Mouse (Mus musculus): Measurements from ENCODE around the gene Chrna9. TPM values are rescaled to one million over a fixed set of nuclear protein-coding genes. Genes with fewer than 3 reads are reported as not detected.
A peak's percentile ranks its signal among the peaks of the same experiment; 100 is the strongest.

Gene Chrna9
- polyA plus RNA-seq (2016; fragmentation: Nextera tagmentation; extraction: Ambion mirVana), result not detected in 2 replicates

DNA sequence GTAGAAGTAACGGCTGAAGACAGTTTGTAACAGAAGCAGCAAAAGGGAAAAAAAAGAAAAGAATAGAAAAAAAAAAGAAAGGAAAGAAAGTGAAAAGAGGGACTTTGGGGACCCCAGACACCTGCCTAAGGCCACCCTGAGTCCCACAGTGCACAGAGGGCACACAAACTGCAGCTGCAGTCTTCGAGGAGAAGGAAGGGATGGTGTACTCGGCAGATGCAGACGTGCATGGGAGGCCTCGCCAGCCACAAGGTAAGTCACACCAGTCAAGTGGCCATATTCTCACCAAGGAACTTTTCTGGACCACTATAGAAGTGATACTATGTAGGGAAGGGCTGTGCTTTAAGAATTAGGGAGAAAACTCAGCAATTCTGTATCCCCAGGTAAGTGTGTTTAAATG, at the start of gene Chrna9:
Chrna9 (plus strand) TSS at position 139 of the 400 bp plus-strand sequence.
- no peaks in the 10 kb centered on the region for H3K36me3 ChIP-seq
- no peak within 1 kb of the TSS for H3K4me3 ChIP-seq
- H3K27ac ChIP-seq, result no peak within 1 kb of the TSS
- no peak within 1 kb of the TSS for H3K4me2 ChIP-seq (replicated peaks)
- no peaks in the 10 kb centered on the region for H3K9me3 ChIP-seq
- no peaks in the 10 kb centered on the region for H3K4me1 ChIP-seq
- WGBS, result 90% methylated on average over 5 of the region's 5 CpGs
- H3K9ac ChIP-seq, result no peak within 1 kb of the TSS
- no peaks in the 10 kb centered on the region for H3K27me3 ChIP-seq (replicated peaks)
- ATAC-seq (ENCODE audit: low FRiP score, low read depth), result no peak

DNA sequence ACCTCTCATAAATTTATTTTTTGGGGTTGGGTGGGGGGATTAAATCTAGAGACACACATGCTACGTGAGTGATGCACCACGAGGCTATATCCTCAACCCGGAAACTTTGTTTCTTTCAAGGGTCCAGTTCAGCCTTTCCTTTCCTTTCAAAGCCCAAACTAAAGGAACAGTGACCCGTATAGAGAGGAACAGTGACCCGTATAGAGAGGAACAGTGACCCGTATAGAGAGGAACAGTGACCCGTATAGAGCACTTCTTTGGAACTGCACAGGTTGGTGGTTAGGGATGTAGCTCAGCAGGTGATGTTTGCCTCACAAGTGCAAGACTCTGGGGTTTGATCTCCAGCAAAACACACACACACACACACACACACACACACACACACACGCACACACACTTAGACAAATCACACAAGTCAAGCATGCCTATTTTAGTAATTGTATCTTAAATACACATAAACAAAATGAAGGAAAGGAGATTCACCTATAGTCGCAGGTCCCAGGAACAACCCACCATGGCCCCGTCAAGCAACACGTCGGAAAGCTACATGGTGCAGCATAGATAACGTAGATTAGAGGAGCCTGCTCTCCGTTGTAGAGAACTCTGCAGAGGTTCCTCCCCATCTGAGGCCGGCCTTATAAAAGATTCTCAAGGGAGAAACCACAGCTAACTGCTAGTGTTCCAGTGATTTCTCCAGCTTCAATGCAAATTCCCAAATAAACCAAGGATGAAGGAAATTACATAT, 48.9 kb upstream of the Chrna9 start:
- WGBS, result 61% methylated on average over 15 of the region's 15 CpGs
- Histone ChIP-seq H3K9me3 (no peaks in the 10 kb centered on the region), H3K9ac (no peak overlapping the region), H3K27me3 (replicated peaks) (no peaks in the 10 kb centered on the region), H3K36me3 (no peaks in the 10 kb centered on the region), H3K27ac (no peak overlapping the region), H3K4me2 (replicated peaks) (no peak overlapping the region), H3K4me3 (no peak overlapping the region), H3K4me1 (no peaks in the 10 kb centered on the region)
- no peak for ATAC-seq (ENCODE audit: low FRiP score, low read depth)

DNA sequence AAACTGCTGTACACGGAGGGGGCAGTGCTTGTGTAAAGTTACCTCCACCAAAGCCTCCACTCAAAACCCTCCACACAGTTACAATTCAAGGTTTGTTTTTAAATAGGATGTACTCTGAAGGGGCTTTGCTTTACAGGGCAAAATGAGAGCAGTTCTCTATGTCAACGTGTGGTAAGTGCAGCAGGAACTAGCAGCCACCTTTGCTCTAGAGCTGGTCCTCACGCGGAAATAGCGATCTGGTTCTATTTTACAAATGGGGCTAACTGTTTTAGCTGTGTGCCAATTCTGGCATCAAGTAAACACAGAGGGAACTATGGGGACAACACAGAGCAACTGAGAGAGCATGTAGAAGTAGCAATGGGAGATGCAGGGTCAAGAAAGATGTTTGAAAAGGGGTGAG, 46.6 kb upstream of the Chrna9 start:
- no peaks in the 10 kb centered on the region for H3K36me3 ChIP-seq
- no peak overlapping the region for H3K4me3 ChIP-seq
- no peak overlapping the region for H3K9ac ChIP-seq
- no peaks in the 10 kb centered on the region for H3K27me3 ChIP-seq (replicated peaks)
- no peaks in the 10 kb centered on the region for H3K4me1 ChIP-seq
- no peak overlapping the region for H3K27ac ChIP-seq
- no peak for ATAC-seq (ENCODE audit: low FRiP score, low read depth)
- H3K4me2 ChIP-seq (replicated peaks), result no peak overlapping the region
- H3K9me3 ChIP-seq, result no peaks in the 10 kb centered on the region
- 95% methylated on average over 5 of the region's 5 CpGs for WGBS

DNA sequence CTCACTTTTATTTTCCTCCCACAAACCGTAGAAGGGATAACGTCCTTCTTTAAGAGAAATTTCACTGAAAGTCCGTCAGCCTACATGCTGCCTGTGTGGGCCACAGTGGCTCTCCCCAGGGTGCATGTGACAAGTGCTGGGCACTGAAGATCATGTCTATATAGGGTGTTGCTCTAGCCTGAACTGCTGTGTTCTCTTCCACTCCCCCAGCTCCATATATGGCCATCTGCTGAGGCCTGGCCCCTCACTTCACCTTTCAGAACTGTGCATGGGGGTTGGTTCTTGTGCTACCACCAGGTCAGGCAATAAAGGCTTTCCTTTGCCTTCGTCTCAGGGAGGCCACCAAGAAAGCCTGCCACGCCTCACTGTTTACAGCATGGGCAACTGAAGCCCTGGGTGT, 45.7 kb upstream of the Chrna9 start:
- H3K4me1 ChIP-seq, result no peaks in the 10 kb centered on the region
- no peak overlapping the region for H3K4me2 ChIP-seq (replicated peaks)
- no peak overlapping the region for H3K9ac ChIP-seq
- H3K9me3 ChIP-seq, result no peaks in the 10 kb centered on the region
- H3K27ac ChIP-seq, result no peak overlapping the region
- H3K36me3 ChIP-seq, result no peaks in the 10 kb centered on the region
- ATAC-seq (ENCODE audit: low FRiP score, low read depth), result no peak
- H3K4me3 ChIP-seq, result no peak overlapping the region
- 63% methylated on average over 5 of the region's 5 CpGs for WGBS
- no peaks in the 10 kb centered on the region for H3K27me3 ChIP-seq (replicated peaks)

DNA sequence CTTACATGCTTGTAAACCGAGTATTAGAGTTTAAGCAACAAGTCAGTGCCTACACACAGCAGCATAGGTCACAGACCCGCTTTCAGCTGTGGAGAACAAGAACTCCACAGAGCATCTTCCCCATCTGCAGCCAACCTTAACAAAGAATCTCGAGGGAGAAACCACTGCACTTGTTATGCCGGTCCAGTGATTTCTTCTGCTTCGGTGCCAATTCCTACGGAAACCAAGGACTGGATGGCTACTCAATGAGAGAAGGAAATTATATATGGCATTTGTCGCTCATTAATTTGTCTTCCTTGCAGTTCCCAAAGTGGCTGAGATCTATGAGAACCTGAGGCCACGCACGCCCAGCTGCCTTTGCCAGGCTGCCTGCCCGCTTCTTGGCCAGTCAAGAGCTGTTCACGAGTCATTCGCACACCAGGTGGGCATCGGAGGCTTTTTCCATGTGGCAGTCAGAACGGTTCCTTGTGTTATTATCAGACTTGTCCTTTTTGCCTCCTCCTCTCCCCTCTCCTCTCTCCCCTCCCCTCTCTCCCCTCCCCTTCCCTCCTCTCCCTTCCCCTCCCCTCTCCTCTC, 43.4 kb upstream of the Chrna9 start:
- no peaks in the 10 kb centered on the region for H3K9me3 ChIP-seq
- no peak overlapping the region for H3K4me3 ChIP-seq
- H3K27ac ChIP-seq, result no peak overlapping the region
- no peaks in the 10 kb centered on the region for H3K4me1 ChIP-seq
- no peak overlapping the region for H3K9ac ChIP-seq
- H3K4me2 ChIP-seq (replicated peaks), result no peak overlapping the region
- WGBS, result 68% methylated on average over 14 of the region's 14 CpGs
- no peaks in the 10 kb centered on the region for H3K36me3 ChIP-seq
- H3K27me3 ChIP-seq (replicated peaks), result no peaks in the 10 kb centered on the region
- ATAC-seq (ENCODE audit: low FRiP score, low read depth), result no peak

DNA sequence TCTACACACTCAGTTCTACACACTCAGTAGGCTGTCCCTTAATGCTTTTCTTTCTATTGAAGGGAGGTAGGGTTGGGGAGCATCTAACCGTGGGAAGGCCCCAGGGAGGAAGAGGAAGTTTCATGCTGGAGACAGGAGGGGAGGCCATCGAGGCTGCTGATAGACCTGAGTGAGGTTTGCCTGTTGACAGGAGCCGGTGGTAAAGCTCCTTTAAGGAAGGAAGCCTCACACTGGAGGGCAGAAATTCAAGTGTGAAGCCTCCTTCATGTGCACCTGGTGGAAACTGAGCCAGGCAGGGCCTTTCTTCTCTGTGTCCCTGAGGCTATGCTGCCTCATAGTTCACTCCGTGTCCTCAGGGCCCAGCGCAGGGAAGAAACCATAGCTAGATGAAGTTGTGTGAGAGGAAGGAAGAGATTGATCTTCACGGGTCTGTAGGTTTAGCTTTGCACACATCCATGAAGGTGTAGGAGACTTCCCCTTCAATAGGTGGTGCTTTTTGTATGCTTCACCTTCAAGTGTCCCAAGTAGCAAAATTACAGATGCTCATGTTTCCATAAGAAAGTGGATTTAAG, 39.5 kb upstream of the Chrna9 start:
- H3K9ac ChIP-seq, result no peak overlapping the region
- no peak for ATAC-seq (ENCODE audit: low FRiP score, low read depth)
- 86% methylated on average over 6 of the region's 6 CpGs for WGBS
- no peaks in the 10 kb centered on the region for H3K4me1 ChIP-seq
- H3K27ac ChIP-seq, result no peak overlapping the region
- H3K9me3 ChIP-seq, result no peaks in the 10 kb centered on the region
- H3K36me3 ChIP-seq, result no peaks in the 10 kb centered on the region
- no peak overlapping the region for H3K4me3 ChIP-seq
- H3K27me3 ChIP-seq (replicated peaks), result no peaks in the 10 kb centered on the region
- no peak overlapping the region for H3K4me2 ChIP-seq (replicated peaks)

DNA sequence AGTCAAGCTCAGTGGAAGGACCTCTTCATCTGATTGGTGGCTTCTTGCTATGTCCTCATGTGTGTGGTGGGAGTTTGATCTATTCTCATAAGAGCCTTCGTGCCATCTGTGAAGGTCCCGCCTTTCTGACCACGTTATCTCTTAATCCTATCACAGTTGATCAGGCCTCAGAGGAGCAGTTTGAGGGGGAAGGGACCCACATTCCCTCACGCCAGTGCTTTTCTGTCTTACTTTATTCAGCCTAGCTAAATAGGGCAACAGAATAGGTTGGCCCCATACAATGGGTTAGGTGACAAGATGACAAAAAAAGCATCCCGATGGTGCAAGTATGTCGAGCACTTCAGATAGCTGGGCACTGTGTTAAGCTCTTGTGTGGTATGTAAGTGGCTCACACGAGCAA, 39.0 kb upstream of the Chrna9 start:
- Histone ChIP-seq H3K27me3 (replicated peaks) (no peaks in the 10 kb centered on the region), H3K36me3 (no peaks in the 10 kb centered on the region), H3K4me2 (replicated peaks) (no peak overlapping the region), H3K9me3 (no peaks in the 10 kb centered on the region), H3K27ac (no peak overlapping the region), H3K9ac (no peak overlapping the region), H3K4me3 (no peak overlapping the region), H3K4me1 (no peaks in the 10 kb centered on the region)
- ATAC-seq (ENCODE audit: low FRiP score, low read depth), result no peak
- 86% methylated on average over 7 of the region's 7 CpGs for WGBS

DNA sequence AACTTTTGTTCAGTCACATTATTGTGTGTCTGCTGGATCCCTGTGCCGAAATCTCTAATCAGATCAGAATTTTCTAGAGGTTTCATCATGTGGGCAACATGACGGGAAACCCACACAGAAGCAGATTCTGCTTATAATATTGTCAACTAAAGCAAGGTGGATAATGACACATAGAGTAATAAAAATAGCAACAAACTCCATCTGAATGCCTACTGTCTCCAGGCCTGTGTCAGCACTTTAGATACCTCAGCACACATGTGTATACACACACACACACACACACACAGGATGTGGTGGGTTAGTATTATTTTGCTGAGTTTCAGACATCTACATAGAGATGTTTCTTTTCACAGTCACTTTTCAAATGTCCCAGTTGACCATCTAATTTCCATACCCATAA, 37.0 kb upstream of the Chrna9 start:
- H3K27ac ChIP-seq, result no peak overlapping the region
- H3K9ac ChIP-seq, result no peak overlapping the region
- no peaks in the 10 kb centered on the region for H3K9me3 ChIP-seq
- no peak overlapping the region for H3K4me3 ChIP-seq
- no peaks in the 10 kb centered on the region for H3K27me3 ChIP-seq (replicated peaks)
- H3K4me2 ChIP-seq (replicated peaks), result no peak overlapping the region
- H3K36me3 ChIP-seq, result no peaks in the 10 kb centered on the region
- ATAC-seq (ENCODE audit: low FRiP score, low read depth), result no peak
- 96% methylated on average over 2 of the region's 2 CpGs for WGBS
- H3K4me1 ChIP-seq, result no peaks in the 10 kb centered on the region

DNA sequence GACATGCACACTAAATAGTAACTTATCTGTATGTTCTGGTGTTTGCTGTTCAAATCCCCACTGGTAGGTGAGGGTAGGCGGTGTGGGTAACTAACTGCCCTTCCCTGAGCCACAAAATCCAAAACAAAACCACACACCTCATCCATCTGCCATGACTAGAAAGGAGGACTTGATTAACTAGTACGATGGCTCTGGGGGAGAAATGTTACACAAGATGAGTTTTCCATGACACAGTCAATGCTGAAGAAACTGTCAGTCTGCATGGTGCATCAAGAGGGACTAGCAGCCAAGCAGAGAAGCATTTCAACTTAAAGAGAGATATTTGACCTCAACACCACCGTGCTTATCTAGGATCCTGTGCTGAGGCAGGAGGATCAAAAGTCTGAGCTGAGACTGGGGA, 36.0 kb upstream of the Chrna9 start:
- Histone ChIP-seq H3K9me3 (peaks cover 7% of the 10 kb centered on the region; the same call in 1 of the 2 replicates), H3K4me3 (no peak overlapping the region), H3K4me1 (no peaks in the 10 kb centered on the region), H3K27me3 (replicated peaks) (no peaks in the 10 kb centered on the region), H3K27ac (no peak overlapping the region), H3K4me2 (replicated peaks) (no peak overlapping the region), H3K36me3 (no peaks in the 10 kb centered on the region), H3K9ac (no peak overlapping the region)
- ATAC-seq (ENCODE audit: low FRiP score, low read depth), result no peak
- 81% methylated on average over 3 of the region's 3 CpGs for WGBS

DNA sequence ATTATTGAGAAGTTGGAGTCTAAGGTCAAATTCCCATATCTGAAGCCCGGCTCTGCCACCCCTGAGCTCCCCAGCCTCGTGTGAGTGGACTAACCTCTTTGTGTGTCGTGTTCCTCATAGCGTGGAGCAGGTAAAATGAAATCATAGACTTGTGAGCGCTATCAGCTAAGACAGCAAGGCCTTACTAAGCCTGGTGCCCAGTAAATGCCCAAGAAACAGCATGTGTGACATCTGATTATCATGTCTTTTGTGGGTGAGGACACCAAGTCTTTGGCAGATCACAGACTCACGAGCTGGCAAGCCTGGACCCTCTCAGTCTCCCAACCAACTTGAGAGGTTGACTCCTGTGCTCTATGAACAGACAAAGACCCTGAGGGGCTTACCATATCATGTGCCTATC, 34.6 kb upstream of the Chrna9 start:
- no peaks in the 10 kb centered on the region for H3K4me1 ChIP-seq
- H3K9ac ChIP-seq, result no peak overlapping the region
- peaks cover 12% of the 10 kb centered on the region; the same call in 1 of the 2 replicates for H3K9me3 ChIP-seq
- no peak for ATAC-seq (ENCODE audit: low FRiP score, low read depth)
- 87% methylated on average over 6 of the region's 6 CpGs for WGBS
- no peak overlapping the region for H3K4me2 ChIP-seq (replicated peaks)
- no peak overlapping the region for H3K4me3 ChIP-seq
- H3K27me3 ChIP-seq (replicated peaks), result no peaks in the 10 kb centered on the region
- no peak overlapping the region for H3K27ac ChIP-seq
- H3K36me3 ChIP-seq, result no peaks in the 10 kb centered on the region

DNA sequence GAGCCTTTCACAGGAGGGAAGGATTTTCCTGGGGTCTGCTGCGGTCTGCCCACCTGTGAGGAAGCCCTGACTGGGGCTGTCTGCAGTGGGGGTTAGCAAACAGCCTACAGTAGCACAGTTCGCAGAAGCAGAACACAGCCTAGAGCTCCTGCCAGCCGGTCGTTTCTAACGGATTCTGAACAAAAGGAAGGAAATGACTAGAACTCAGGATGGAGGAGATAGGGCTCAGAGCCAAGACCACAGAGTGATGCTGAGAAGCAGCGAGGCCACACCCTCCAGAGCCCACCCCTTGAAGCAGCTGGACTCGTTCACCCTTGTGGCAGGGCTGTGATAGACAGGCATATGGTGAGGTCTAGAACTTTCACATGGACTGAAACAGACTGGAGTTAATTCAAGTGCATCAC, 33.9 kb upstream of the Chrna9 start:
- H3K9ac ChIP-seq, result no peak overlapping the region
- WGBS, result 59% methylated on average over 7 of the region's 7 CpGs
- H3K4me2 ChIP-seq (replicated peaks), result no peak overlapping the region
- no peak overlapping the region for H3K27ac ChIP-seq
- H3K4me1 ChIP-seq, result no peaks in the 10 kb centered on the region
- no peaks in the 10 kb centered on the region for H3K27me3 ChIP-seq (replicated peaks)
- H3K4me3 ChIP-seq, result no peak overlapping the region
- ATAC-seq (ENCODE audit: low FRiP score, low read depth), result 0 out of 2 replicates have a peak, but pooled peaks have one; percentile 50
- H3K9me3 ChIP-seq, result peaks cover 12% of the 10 kb centered on the region; the same call in 1 of the 2 replicates
- H3K36me3 ChIP-seq, result no peaks in the 10 kb centered on the region

DNA sequence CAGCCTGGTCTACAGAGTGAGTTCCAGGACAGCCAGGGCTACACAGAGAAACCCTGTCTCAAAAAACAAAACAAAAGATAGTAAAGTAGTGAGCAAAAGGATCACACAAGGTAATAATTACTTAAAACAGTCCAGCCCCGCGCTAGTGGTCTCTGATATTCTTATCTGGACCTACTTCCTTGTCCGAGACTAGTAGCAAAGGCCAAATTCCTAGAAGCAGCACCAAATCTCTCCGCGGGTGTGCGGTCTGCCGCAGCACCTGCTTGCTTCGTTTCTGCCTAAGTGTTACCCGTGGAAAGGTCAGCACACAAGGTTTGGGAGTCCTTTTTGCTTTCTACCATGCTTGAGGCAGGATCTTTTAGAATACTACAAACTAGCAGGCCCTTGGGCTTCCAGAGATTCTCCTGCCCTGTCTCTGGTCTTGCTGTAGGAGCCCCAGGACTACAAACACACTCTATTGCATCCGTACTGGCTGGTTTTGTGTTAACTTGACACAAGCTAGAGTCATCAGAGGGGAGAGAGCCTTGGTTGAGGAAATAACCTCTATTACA, 32.8 kb upstream of the Chrna9 start:
- no peak for ATAC-seq (ENCODE audit: low FRiP score, low read depth)
- Histone ChIP-seq H3K4me2 (replicated peaks) (no peak overlapping the region), H3K4me1 (no peaks in the 10 kb centered on the region), H3K27ac (no peak overlapping the region), H3K27me3 (replicated peaks) (no peaks in the 10 kb centered on the region), H3K4me3 (no peak overlapping the region), H3K36me3 (no peaks in the 10 kb centered on the region), H3K9me3 (peaks cover 12% of the 10 kb centered on the region; the same call in 1 of the 2 replicates), H3K9ac (no peak overlapping the region)
- WGBS, result 93% methylated on average over 10 of the region's 10 CpGs

Data from neural tube, embryonic 12.5 days (tissue).